Mouse (Mus musculus): ENCODE data around the gene CK137956.
A peak's percentile ranks its signal among the peaks of the same experiment; 100 is the strongest.

The CK137956 gene

DNA sequence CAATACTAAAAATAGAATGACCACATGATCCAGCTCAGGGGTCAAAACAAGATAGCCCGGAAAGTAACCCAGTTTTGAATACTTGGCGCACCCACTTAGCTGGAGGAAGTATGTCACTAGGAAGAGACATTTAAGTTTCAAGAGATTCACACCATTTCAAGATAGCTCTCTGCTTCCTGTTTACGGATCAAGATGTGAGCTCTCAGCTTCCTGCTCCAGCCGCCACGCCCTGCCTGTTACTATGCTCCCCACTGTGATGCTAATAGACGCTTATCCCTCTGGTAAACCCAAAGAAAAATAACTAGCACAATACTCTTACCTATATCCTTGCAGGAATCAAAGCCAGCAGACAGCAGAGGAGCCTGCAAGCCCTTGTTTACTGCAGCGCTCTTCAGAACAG is 57.2 kb downstream of the CK137956 start:
- no peak for DNase-seq (ENCODE audit: low read depth, low spot score)

DNA sequence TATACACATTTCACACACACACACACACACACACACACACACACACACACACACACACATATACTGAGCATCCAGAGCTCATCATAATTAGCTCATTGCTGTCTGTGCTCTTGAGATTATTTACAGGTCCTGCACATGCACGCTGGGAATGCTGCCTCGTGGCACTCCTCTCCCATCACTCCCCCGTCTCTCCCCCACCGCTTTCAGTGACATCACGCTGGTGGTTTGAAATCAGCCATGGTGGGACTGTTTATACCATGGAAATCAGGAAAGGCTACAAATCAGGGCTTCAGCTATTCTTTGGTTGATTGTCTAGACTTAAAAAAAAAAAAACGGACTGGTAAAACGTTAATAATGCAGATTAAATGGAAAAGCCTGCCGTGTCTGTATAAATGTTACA is 63.6 kb downstream of the CK137956 start:
- no peak for DNase-seq (ENCODE audit: low read depth, low spot score)

DNA sequence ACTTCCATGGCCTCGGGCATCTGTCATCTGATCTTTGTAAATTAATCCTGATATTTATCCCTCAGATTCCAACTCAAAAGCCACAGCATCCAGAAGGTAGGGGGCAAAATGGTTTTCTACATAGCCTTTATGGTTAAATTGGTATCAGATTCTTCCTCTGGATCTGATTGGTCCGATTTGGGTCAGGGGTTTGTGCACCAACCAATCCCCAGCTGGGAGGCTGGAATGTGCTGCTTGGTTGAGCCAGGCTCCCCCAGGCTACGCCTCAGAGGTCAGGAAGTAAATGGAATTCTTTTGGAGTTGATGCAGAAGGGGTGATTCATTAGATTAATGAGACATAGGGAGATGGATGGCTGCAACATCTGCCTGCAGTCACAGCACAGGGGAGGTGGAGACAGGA is 66.8 kb downstream of the CK137956 start:
- DNase-seq (ENCODE audit: low read depth, low spot score) = no peak

DNA sequence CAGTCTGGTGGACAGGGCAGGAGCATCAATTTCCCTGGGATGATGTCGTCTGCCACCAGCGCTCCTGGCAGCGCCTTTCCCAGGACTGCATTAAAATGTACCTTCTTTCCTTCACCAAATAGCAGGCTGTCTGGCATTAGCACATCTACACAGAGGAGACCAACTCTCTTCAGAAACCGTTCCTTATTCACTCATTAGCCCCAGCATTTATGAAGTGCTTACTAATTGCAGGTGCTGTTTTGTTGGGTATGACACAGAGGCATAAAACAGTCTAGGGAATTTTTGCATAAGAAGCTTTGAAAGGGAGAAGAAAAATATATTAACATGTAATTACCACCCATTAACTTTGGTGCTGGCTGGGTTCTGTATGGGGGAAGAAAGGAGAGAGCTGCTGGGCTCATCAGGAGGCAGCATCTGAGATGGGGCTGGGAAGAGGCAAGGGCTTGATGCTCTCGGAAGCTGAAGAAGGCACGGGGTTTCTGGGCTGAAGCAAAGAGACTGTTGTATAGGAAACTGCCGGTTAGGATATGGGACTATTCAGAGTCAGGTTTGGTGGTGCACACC is 69.8 kb downstream of the CK137956 start:
- DNase-seq (ENCODE audit: low read depth, low spot score) = no peak

DNA sequence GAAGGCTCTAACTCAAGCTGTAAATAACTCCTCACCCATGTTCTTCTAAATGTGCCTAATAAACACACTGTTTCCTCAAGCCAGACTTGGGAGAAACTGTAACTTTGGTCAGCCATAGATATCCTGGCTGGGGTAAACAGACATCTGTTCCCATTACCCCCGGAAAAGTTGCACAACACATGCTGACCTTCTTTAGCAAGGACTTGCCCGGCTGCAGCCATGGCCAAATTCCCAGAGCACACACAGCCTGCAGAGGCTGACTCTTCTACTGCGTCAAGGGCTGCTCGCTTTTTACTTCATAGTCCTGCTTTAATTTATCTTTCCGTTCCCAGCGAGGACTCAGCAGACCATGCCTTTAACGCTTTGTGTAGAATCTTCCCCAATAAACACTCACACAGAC is 81.7 kb downstream of the CK137956 start:
- DNase-seq (ENCODE audit: low read depth, low spot score) = peak; percentile 2

DNA sequence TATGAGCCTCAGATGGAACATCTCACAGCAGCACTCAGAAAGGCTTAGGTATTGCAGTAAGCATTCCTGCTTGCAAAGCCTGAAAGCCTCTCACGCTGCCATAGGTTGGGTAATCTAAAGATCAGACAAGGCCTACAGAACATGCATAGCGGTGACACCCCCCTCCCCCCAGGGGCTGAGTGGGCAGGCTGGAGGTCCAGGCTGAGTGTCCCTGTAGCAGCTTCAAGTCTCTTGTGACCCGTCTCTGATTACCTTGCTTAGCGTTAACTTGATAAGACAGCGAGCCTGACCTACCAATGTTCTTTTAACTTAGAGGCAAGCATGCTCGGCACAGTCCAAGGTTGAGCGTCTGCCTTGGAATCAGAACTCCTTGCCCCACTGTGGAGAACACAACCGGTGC is 91.8 kb downstream of the CK137956 start:
- no peak for DNase-seq (ENCODE audit: low read depth, low spot score)
